Mouse (Mus musculus) cortical plate, adult 2 months (tissue): Measurements from ENCODE around the gene Olfr1477. TPM values are rescaled to one million over a fixed set of nuclear protein-coding genes. Genes with fewer than 3 reads are reported as not detected.
"Not testable (repeated sequence)": the region's sequence is repeated elsewhere in the genome, so short reads cannot be mapped to it uniquely, and the experiment has no call there.

Experiments used
- H3K27ac ChIP-seq: fragments of 200-500 bp; 2 replicates; pipeline ENCODE4 v1.5.1; 2012; ENCODE audit warnings: low read length, control low read depth, inconsistent platforms; ENCODE audit not compliant: insufficient read depth
- H3K4me1 ChIP-seq: fragments of 200-500 bp; 2 replicates; pipeline ENCODE4 v1.6.1; 2011; ENCODE audit warnings: low read length; ENCODE audit not compliant: control insufficient read depth, insufficient read depth
- H3K4me3 ChIP-seq: fragments of 200-500 bp; 2 replicates; pipeline ENCODE4 v1.5.1; 2011; ENCODE audit warnings: mild to moderate bottlenecking, low read length, control low read depth; ENCODE audit not compliant: insufficient read depth
- CTCF ChIP-seq: fragments of 200-500 bp; IDR thresholded peaks from 2 replicates; pipeline ENCODE4 v1.5.1; 2011; ENCODE audit warnings: mild to moderate bottlenecking, control low read depth, low read length; ENCODE audit not compliant: insufficient read depth; ENCODE audit errors: extremely low read depth
- POLR2A ChIP-seq: fragments of 200-500 bp; IDR thresholded peaks from 2 replicates; pipeline ENCODE4 v1.6.1; 2011; ENCODE audit warnings: mild to moderate bottlenecking, low read length, control low read depth; ENCODE audit not compliant: insufficient read depth; ENCODE audit errors: extremely low read depth
- polyA plus RNA-seq: library from polyadenylated mRNA; depleted of rRNA; stranded (reverse); fragments of >200 nt; gene quantifications from 2 replicates; pipeline ENCODE4 v1.2.3, GENCODE M21; 2012; rRNA removed

Olfr1477 gene
- polyA plus RNA-seq, result not detected in 2 replicates

DNA sequence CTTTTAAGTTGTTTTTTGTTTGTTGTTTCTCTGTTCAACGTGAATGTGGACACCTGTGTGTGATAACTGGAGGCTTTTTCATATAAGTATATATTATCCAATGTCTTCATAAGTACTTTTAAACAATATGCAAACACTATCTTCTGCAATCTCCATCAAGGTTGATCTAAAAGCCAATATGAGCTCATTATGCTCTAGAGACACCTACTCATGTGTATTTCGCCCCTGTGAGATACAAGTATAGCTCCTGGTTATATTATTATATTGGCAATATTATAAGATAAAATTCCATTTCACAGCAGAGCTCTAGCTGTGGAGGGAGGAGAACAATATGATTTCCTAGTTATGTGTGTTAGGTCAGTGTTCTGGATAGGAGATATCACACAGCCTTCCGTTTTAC is at the start of gene Olfr1477:
TSS of gene Olfr1477 (plus strand) at position 301 of the 400 bp plus-strand sequence.
- Histone ChIP-seq H3K27ac (no peak within 1 kb of the TSS), H3K4me3 (no peak within 1 kb of the TSS), H3K4me1 (no peaks in the 10 kb centered on the region)
- no peak for TF ChIP-seq CTCF
- TF ChIP-seq POLR2A, result no peak

- Histone ChIP-seq H3K4me3 (no peak within 1 kb of the TSS), H3K27ac (no peak within 1 kb of the TSS), H3K4me1 (no peaks in the 10 kb centered on the region)
- TF ChIP-seq POLR2A (no peak), CTCF (no peak)
Observed at GRCm38 (mm10) chr19:13455986-13456385, 44.4 kb upstream of the Olfr1477 start, which contains the start of gene Olfr1472. TSS of gene Olfr1472 (minus strand) at chr19:13456086.

DNA sequence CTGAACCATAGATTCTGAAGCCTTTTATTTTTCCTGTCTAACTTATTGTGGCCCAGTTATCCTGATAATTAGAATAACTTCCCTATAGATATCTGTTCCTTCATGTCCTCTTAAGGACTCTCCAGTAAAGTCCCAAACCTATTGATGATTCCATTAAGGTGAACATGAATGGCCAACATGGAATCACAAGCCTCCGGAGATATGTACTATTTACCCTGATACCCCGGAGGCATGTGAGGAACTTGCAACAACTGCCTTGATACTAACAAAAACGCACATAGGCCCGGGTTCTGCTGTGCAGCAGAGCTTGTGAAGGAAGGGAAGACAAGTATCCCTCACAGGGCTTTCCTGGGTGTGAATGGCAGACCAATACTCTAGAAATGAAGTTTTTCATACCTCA is 31.1 kb upstream of the Olfr1477 start, which contains the start of gene Olfr1474:
TSS of gene Olfr1474 (plus strand) at position 301 of the 400 bp plus-strand sequence.
- H3K27ac ChIP-seq, H3K4me3 ChIP-seq, H3K4me1 ChIP-seq: not testable (repeated sequence)

GRCm38 (mm10) chr19:13480096-13480495 is 20.2 kb upstream of the Olfr1477 start, which contains the start of gene Olfr1475:
TSS of gene Olfr1475 (minus strand) at chr19:13480196.
- no peak within 1 kb of the TSS for H3K27ac ChIP-seq
- no peaks in the 10 kb centered on the region for H3K4me1 ChIP-seq
- no peak within 1 kb of the TSS for H3K4me3 ChIP-seq
- no peak for TF ChIP-seq POLR2A
- TF ChIP-seq CTCF, result no peak

DNA sequence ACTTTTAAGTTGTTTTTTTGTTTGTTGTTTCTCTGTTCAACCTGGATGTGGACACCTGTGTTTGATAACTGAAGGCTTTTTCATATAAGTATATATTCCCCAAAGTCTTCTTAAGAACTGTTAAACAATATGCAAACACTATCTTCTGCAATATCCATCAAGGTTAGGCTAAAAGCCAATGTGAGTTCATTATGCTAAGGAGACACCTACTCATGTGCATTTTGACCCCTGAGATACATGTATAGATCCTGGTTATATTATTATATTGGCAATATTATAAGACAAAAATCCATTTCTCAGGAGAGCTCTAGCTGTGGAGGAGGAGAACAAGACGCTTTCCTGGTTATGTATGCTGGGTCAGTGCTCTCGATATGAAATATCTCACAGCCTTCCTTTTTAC is 27.3 kb downstream of the Olfr1477 start, which contains the start of gene Olfr1480:
TSS of gene Olfr1480 (plus strand) at position 301 of the 400 bp plus-strand sequence.
- TF ChIP-seq CTCF (no peak), POLR2A (no peak)
- Histone ChIP-seq H3K27ac (no peak within 1 kb of the TSS), H3K4me3 (no peak within 1 kb of the TSS), H3K4me1 (no peaks in the 10 kb centered on the region)

Other genes with a start within 250 kb of the Olfr1477 start
- gene Olfr1465, start 185.0 kb upstream of the Olfr1477 start, polyA plus RNA-seq, result not detected in 2 replicates
- gene Olfr1466, start 161.7 kb upstream of the Olfr1477 start, polyA plus RNA-seq, result not detected in 2 replicates
- not detected in 2 replicates for gene Olfr1467, start 138.3 kb upstream of the Olfr1477 start, polyA plus RNA-seq
- gene Olfr1469, start 92.7 kb upstream of the Olfr1477 start, polyA plus RNA-seq, result not detected in 2 replicates
- not detected in 2 replicates for gene Olfr1471, start 57.1 kb upstream of the Olfr1477 start, polyA plus RNA-seq
- gene Olfr1472, start 44.5 kb upstream of the Olfr1477 start, polyA plus RNA-seq, result not detected in 2 replicates
- gene Olfr1474, start 31.0 kb upstream of the Olfr1477 start, polyA plus RNA-seq, result not detected in 2 replicates
- not detected in 2 replicates for gene Olfr1475, start 20.4 kb upstream of the Olfr1477 start, polyA plus RNA-seq
- gene Olfr1480, start 27.4 kb downstream of the Olfr1477 start, polyA plus RNA-seq, result not detected in 2 replicates
- not detected in 2 replicates for gene Olfr1484, start 83.0 kb downstream of the Olfr1477 start, polyA plus RNA-seq
- not detected in 2 replicates for gene Olfr1487, start 116.8 kb downstream of the Olfr1477 start, polyA plus RNA-seq
- not detected in 2 replicates for gene Olfr1489, start 131.1 kb downstream of the Olfr1477 start, polyA plus RNA-seq
- gene Olfr1490, start 150.5 kb downstream of the Olfr1477 start, polyA plus RNA-seq, result not detected in 2 replicates
- not detected in 2 replicates for gene Olfr1491, start 196.7 kb downstream of the Olfr1477 start, polyA plus RNA-seq
- gene Olfr1493-ps1, start 222.7 kb downstream of the Olfr1477 start, polyA plus RNA-seq, result not detected in 2 replicates
- not detected in 2 replicates for gene Olfr1494, start 239.2 kb downstream of the Olfr1477 start, polyA plus RNA-seq